Mouse (Mus musculus) right cerebral cortex, postnatal 10 days (tissue): ENCODE measurements around the gene 1110008L16Rik.
"Not testable (repeated sequence)": the region's sequence is repeated elsewhere in the genome, so short reads cannot be mapped to it uniquely, and the experiment has no call there.

Experiments
- DNase-seq, 2 experiments: peaks; one replicate each; pipeline ENCODE4 v3.0.0; 2021; ENCODE audit warnings: low spot score in 2 of 2

The 1110008L16Rik gene

GRCm38 (mm10) chr12:55299336-55299735 lies at the start of gene 1110008L16Rik:
Gene 1110008L16Rik, plus strand, starts transcription at chr12:55299577.
- DNase-seq: no peak

DNA sequence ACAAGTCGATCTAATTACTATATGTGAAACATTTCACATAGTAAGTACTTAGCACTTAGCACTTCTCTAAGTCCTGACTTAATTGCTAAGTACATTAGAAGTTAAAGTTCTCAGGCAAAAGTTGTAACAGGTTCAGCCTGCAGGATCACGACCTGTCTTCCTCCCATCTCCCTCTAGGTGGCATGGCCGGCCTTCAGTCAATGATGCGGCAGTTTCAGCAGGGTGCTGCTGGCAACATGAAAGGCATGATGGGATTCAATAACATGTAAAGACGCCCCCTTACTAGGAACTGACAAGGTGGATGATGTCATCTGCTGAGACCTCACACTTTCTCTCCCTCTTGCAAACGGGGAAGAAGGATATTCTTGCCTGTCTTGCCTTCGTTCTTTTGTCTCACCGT lies 37.4 kb upstream of the 1110008L16Rik start:
- DNase-seq: not testable (repeated sequence)

- DNase-seq: not testable (repeated sequence)
These were observed 36.0 kb upstream of the 1110008L16Rik start for GRCm38 (mm10) chr12:55263385-55263784.

GRCm38 (mm10) chr12:55272243-55272642 lies 27.1 kb upstream of the 1110008L16Rik start:
- DNase-seq: no peak

DNA sequence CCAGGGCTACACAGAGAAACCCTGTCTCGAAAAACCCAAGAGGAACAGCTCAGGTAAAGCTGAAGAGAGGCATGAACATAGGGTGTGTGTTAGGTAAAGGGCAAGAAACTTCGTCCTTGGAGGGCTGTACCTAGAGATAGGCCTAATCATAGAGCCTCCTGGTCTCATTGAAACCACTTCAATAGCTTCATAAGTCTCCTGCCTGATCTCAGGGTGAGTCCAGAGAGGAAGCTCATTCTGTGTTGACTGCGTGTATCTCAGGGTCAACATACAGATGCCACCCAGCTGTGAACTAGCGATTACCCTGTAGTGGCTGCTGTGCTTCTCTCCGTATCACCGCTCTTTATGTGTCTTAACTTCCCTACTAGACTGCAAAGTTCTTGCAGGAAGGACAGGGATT lies 21.8 kb upstream of the 1110008L16Rik start:
- DNase-seq: not testable (repeated sequence)

DNA sequence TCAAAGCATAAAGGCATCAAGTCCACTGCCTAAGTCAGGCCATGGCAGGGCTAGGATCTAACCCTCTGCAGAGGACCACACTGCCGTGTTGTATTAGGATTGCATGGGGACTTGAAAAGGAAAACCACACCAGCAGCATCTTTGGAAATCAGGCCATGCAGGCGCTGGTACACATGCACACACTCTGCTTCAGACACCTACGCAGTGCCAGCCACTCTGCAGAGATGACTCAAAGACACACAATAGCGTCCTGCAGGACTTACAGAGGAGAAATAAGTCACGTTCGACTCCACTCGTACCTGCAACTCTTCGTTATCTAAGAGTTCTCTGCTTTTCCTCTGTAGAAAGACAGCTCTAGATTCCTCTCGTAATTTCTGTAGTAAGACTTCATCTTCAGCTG lies 1.3 kb upstream of the 1110008L16Rik start:
- no peak for DNase-seq

DNA sequence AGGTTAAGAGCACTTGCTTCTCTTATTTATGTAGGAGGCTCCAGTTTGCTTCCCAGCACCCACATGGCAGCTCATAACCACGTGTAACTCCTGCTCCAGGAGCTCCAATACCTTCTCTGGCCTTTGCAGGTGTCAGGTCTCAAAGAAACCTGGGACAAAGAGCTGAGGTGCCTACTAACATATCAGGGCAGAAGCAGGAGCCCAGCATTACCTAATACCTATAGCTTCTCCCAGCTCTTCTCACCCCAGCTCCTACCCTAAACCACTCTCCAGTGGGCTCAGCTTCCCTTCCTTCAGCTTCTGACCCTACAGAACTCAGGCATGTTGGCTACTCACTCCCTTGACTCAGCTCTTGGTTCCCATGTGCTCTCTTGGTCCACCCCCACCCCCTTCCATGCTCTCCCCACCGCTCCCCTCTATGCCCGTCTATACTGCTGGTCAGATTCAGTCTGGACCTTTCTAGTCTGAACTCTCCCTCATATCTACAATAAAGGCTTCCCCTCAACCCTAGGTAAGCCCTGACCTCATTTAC lies 1.5 kb downstream of the 1110008L16Rik start:
- DNase-seq: no peak

GRCm38 (mm10) chr12:55301472-55302300 lies 2.3 kb downstream of the 1110008L16Rik start:
- DNase-seq: no peak

- DNase-seq: peak; percentile 94 to 96
These were observed 3.4 kb downstream of the 1110008L16Rik start, which contains the start of gene Ppp2r3c for GRCm38 (mm10) chr12:55302485-55303441. Gene Ppp2r3c, minus strand, starts transcription at chr12:55302998.

DNA sequence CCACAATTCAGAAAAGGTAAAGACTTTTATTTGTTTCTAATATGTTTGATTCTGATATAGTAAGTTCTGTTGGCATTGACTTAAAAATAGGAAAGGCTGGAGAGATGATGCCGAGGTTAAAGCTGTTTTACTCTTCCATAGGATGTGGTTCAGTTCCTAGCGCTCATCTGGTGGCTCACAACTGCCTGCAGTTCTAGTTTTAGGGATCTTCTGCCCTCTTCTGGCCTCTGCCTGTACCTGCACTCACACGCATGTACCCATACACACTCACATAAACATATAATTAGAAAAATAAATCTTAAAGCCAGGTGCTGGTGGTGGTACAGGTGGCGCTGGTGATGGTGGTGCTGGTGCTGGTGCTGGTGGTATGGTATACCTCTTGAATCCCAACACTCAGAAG lies 7.0 kb downstream of the 1110008L16Rik start:
- no peak for DNase-seq

DNA sequence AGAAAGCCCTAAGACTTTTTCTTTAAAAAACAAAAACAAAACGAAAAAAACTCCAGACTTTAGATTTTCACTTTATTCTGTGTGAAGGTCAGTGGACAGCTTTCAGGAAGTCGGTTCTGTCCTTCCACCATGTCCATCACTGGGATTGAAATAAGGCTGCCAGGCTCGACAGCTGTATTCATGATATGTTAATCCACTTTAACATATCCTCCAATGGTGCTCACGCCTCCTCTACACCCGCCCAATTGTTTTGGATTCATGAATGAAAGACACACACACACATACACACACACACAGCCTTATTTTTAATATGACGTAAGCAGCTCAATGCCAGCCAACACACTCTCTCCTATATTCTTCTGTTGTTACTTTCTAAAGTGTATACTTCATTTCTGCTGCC lies 8.2 kb downstream of the 1110008L16Rik start:
- DNase-seq: no peak

GRCm38 (mm10) chr12:55308731-55309130 lies 9.4 kb downstream of the 1110008L16Rik start:
- no peak for DNase-seq

GRCm38 (mm10) chr12:55309501-55309900 lies 10.1 kb downstream of the 1110008L16Rik start:
- DNase-seq: no peak

DNA sequence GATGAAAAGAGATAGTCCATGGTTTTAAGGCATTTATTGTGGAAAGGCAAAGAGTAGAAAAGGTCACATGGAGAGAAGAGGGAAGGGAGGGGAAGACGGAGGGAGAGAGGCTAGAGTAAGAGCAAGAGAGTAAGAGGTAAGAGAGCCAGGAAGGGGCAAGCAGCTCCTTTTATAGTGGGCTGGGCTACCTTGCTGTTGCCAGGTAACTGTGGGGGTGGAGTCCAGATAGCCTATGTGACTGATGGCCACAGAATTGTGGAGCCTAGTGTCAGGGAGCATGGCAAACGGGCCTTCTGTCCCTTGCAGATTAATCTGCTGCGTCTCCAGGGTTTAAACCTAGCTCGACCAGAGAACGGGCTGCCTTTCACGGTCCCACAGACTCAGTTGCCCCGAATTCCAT lies 12.5 kb downstream of the 1110008L16Rik start:
- DNase-seq: no peak

DNA sequence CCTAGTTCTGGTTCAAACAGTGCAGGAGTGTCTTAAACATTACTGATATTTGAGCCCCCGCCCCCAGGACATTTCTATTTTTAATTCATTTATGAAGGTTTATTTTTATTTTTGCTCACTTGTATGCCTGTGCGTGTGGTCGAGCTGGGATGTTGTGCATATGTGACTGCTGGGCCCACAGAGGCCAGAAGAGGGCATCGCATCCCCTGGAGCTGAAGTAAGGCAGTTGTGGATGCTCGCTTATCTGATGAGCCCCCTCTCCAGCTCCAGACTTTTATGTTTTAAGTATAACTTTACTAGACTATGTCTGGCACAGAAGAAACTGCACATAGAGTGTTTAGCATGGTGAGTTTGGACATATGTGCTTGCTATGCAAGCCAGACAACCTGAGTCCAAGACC lies 14.5 kb downstream of the 1110008L16Rik start:
- no peak for DNase-seq

DNA sequence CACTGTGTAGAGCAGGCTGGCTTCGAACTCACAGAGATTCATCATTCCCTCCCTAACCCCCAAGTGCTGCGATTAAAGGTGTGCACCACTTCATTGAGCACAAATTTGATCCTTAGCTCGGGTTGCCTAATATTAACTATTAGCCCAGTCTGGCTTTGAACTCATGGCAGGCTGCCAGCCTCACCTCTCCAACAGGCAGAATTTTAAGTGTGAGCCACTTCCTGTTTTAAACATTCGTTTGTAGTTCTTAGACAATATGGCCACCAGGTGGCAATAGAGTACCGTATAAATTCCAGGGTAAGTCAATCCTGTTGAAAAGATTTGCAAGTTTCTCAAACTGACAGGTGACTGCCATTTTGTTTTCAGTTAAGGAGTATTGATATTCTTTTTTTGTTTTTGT lies 15.8 kb downstream of the 1110008L16Rik start:
- peak; percentile 71 to 81 for DNase-seq

GRCm38 (mm10) chr12:55321642-55322291 lies 22.4 kb downstream of the 1110008L16Rik start:
- DNase-seq: no peak

DNA sequence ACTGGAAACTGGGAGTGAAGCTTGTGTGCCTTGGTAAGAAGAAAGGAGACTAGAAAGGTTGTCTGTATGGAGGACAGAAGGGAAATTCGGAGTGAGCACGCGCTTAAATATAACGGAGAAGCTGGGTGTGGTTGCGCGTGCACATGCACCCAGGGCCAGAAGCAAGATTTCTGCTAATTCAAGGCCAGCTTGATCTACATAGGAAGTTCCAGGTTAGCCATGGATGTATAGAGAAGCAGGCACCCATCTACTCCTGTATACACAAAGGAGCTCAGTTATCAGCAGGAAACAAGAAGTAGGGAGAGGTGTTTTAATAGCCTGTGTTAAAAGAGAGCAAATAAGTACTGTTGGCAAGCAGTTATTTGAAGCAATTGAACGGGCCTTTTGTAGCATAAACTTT lies 26.3 kb downstream of the 1110008L16Rik start:
- no peak for DNase-seq

GRCm38 (mm10) chr12:55328784-55329183 lies 29.4 kb downstream of the 1110008L16Rik start:
- no peak for DNase-seq

- no peak for DNase-seq
These were observed 30.0 kb downstream of the 1110008L16Rik start for GRCm38 (mm10) chr12:55329351-55329750.

DNA sequence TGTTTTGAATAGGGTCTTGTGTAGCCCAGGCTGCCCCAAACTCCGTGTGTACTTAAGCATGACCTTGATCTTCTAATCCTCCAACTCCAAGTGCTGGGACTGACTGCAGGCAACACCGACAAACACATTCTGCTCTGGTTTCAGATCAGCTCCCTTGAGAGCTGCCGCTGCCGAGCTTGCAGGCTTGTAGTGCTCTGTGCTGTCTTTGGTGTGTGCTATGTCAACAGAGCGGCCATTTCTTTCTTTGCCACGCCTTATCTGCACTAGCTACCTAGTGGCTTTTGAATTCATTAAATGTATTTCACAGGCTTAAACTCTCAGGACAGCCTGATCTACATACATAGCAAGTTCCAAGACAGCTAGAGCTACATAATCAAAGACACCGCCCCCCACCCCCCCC lies 34.3 kb downstream of the 1110008L16Rik start:
- no peak for DNase-seq

DNA sequence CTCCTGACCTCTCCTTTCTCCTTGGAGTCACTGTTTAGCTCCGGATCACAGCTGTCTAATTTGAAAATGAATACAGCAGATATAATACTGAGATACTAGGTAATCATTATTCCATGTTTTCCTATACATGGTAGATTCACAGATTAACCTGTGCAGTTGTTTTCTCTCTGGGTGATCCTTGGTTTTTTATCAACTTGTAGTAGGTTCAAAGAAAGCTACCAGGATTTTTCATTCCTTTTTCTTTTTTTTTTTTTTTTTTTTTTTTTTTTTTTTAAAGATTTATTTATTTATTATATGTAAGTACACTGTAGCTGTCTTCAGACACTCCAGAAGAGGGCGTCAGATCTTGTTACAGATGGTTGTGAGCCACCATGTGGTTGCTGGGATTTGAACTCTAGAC lies 39.1 kb downstream of the 1110008L16Rik start:
- not testable (repeated sequence) for DNase-seq
